Mouse (Mus musculus) WW6 (cell line): ENCODE measurements at regions not wholly inside any gene's neighbourhood (a gene's known extent, or its start where the extent isn't known, plus 50 kb on each side); places are given as distances from the start of the nearest gene placed in this dataset.

Source experiments
- DNase-seq: peaks from one replicate; pipeline ENCODE4 v3.0.0-alpha.2; 2013; ENCODE audit warnings: low read depth, low spot score

GRCm38 (mm10) chr14:46706462-46706861 lies 53.9 kb upstream of the Cdkn3 start:
- no peak for DNase-seq

- no peak for DNase-seq
These were observed 56.0 kb upstream of the Cdkn3 start for GRCm38 (mm10) chr14:46704316-46704751.

GRCm38 (mm10) chr14:46702669-46703435 lies 57.5 kb upstream of the Cdkn3 start:
- no peak for DNase-seq

GRCm38 (mm10) chr14:46692571-46692970 lies 67.8 kb upstream of the Cdkn3 start:
- DNase-seq = no peak

- no peak for DNase-seq
These were observed 68.3 kb upstream of the Cdkn3 start for GRCm38 (mm10) chr14:46692067-46692466.

- DNase-seq = no peak
These were observed 77.6 kb upstream of the Cdkn3 start for GRCm38 (mm10) chr14:46682728-46683127.

GRCm38 (mm10) chr14:46678935-46679334 lies 81.4 kb upstream of the Cdkn3 start:
- no peak for DNase-seq

GRCm38 (mm10) chr14:46671482-46672225 lies 88.7 kb upstream of the Cdkn3 start:
- no peak for DNase-seq

- DNase-seq = no peak
These were observed 89.3 kb upstream of the Cdkn3 start for GRCm38 (mm10) chr14:46671062-46671461.

GRCm38 (mm10) chr14:46670221-46671046 lies 89.9 kb upstream of the Cdkn3 start:
- DNase-seq = no peak

- no peak for DNase-seq
These were observed 92.1 kb upstream of the Cdkn3 start for GRCm38 (mm10) chr14:46668275-46668674.

- no peak for DNase-seq
These were observed 96.0 kb upstream of the Cdkn3 start for GRCm38 (mm10) chr14:46664305-46664704.

- no peak for DNase-seq
These were observed 96.8 kb upstream of the Cdkn3 start for GRCm38 (mm10) chr14:46663529-46663928.

GRCm38 (mm10) chr14:46661792-46662545 lies 98.4 kb upstream of the Cdkn3 start:
- no peak for DNase-seq

- no peak for DNase-seq
These were observed 99.1 kb upstream of the Cdkn3 start for GRCm38 (mm10) chr14:46661118-46661791.

GRCm38 (mm10) chr14:46659365-46659764 lies 101.0 kb upstream of the Cdkn3 start:
- no peak for DNase-seq

GRCm38 (mm10) chr14:46656249-46656648 lies 104.1 kb upstream of the Cdkn3 start:
- DNase-seq = no peak

- DNase-seq = no peak
These were observed 112.9 kb upstream of the Cdkn3 start for GRCm38 (mm10) chr14:46647319-46647974.

GRCm38 (mm10) chr14:46646673-46647318 lies 113.5 kb upstream of the Cdkn3 start:
- DNase-seq = no peak
